Mouse (Mus musculus): Measurements from ENCODE around the gene Golga1.
A peak's percentile ranks its signal among the peaks of the same experiment; 100 is the strongest.
"Not testable (repeated sequence)": the region's sequence is repeated elsewhere in the genome, so short reads cannot be mapped to it uniquely, and the experiment has no call there.

Golga1 gene

GRCm38 (mm10) chr2:39065400-39065987 lies at the start of gene Golga1:
Golga1 (minus strand) TSS chr2:39065541.
- DNase-seq: peak; percentile 94 to 95

- DNase-seq: no peak
Measured at GRCm38 (mm10) chr2:39114093-39114492, 48.8 kb upstream of the Golga1 start.

- no peak for DNase-seq
Measured at GRCm38 (mm10) chr2:39110514-39110913, 45.2 kb upstream of the Golga1 start.

- DNase-seq: not testable (repeated sequence)
Measured at GRCm38 (mm10) chr2:39109712-39110111, 44.4 kb upstream of the Golga1 start.

- DNase-seq: not testable (repeated sequence)
Measured at GRCm38 (mm10) chr2:39099951-39100350, 34.6 kb upstream of the Golga1 start.

GRCm38 (mm10) chr2:39097993-39098392 lies 32.7 kb upstream of the Golga1 start:
- peak in 1 of 2 experiments; percentile 6 for DNase-seq

- DNase-seq: no peak
Measured at GRCm38 (mm10) chr2:39091966-39092365, 26.6 kb upstream of the Golga1 start.

GRCm38 (mm10) chr2:39082706-39083105 lies 17.4 kb upstream of the Golga1 start:
- peak; percentile 10 to 17 for DNase-seq

GRCm38 (mm10) chr2:39070666-39071065 lies 5.3 kb upstream of the Golga1 start:
- DNase-seq: no peak

GRCm38 (mm10) chr2:39069096-39069495 lies 3.8 kb upstream of the Golga1 start:
- no peak for DNase-seq

- DNase-seq: peak in 1 of 2 experiments; percentile 17
Measured at GRCm38 (mm10) chr2:39064687-39065399, 498 bp downstream of the Golga1 start.

GRCm38 (mm10) chr2:39048515-39048914 lies 16.8 kb downstream of the Golga1 start:
- DNase-seq: no peak

GRCm38 (mm10) chr2:39040215-39040614 lies 25.1 kb downstream of the Golga1 start:
- DNase-seq: no peak

GRCm38 (mm10) chr2:39031611-39032010 lies 33.7 kb downstream of the Golga1 start:
- DNase-seq: no peak

GRCm38 (mm10) chr2:39020004-39020403 lies 45.3 kb downstream of the Golga1 start:
- DNase-seq: no peak

- no peak for DNase-seq
Measured at GRCm38 (mm10) chr2:39016581-39016980, 48.8 kb downstream of the Golga1 start.

- DNase-seq: no peak
Measured at GRCm38 (mm10) chr2:39012768-39013279, 52.5 kb downstream of the Golga1 start.

GRCm38 (mm10) chr2:39011971-39012370 lies 53.4 kb downstream of the Golga1 start:
- no peak for DNase-seq

GRCm38 (mm10) chr2:39011264-39011663 lies 54.1 kb downstream of the Golga1 start:
- DNase-seq: no peak

- not testable (repeated sequence) for DNase-seq
Measured at GRCm38 (mm10) chr2:39010144-39010543, 55.2 kb downstream of the Golga1 start.

- peak; percentile 29 to 58 for DNase-seq
Measured at GRCm38 (mm10) chr2:39008954-39009365, 56.4 kb downstream of the Golga1 start.

GRCm38 (mm10) chr2:39008350-39008851 lies 56.9 kb downstream of the Golga1 start:
- peak in 1 of 2 experiments; percentile 48 for DNase-seq

GRCm38 (mm10) chr2:39007865-39008264 lies 57.5 kb downstream of the Golga1 start:
- DNase-seq: peak; percentile 94 to 96
